Mouse (Mus musculus): Measurements from ENCODE around the gene Plaur.

DNA sequence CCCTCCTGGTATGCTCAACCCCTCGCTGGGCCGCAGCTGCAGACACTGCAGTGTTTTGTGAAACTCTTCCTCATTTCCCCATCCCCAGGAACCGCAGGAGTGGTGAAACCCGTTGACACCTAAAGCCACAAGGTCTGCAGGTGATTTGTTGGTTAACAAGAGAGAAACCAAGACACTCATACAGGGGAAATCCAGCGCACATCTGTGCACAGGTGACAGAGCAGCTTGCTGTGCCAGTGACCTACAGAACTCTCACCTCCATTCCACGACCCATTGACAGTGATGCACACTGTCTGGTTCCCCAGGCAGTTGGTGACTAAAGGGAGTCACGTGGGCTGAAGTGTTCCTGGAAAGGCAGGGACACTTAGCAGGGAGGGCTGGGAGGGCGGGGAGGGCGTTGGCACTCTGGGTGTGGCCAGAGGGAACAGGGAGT, 11.7 kb upstream of the Plaur start:
- TF ChIP-seq POLR2A (IDR thresholded peaks at IDR 0.05; ENCODE audit: borderline replicate concordance, extremely low read depth, low read depth, low read length) (no peak), CTCF (IDR thresholded peaks at IDR 0.05; ENCODE audit: insufficient read depth, low read length) (no peak)

Measured in lung, adult 2 months (tissue).